Mouse (Mus musculus) spleen, adult 2 months (tissue): ENCODE measurements around the gene Adgrl3. TPM values are rescaled to one million over a fixed set of nuclear protein-coding genes. Genes with fewer than 3 reads are reported as not detected.

Source experiments
- DNase-seq, 2 experiments: peaks; one replicate each; pipeline versions ENCODE4 v3.0.0 to v3.0.0-alpha.2; 2012 to 2021; ENCODE audit warnings: low spot score in 2 of 2, low read depth in 1 of 2
- H3K27ac ChIP-seq: fragments of 200-500 bp; 2 replicates; pipeline ENCODE4 v1.5.1; 2012; ENCODE audit warnings: low read length, inconsistent platforms; ENCODE audit not compliant: insufficient read depth
- H3K27me3 ChIP-seq: fragments of 200-500 bp; 2 replicates; pipeline ENCODE4 v1.6.1; 2012; ENCODE audit warnings: mild to moderate bottlenecking, moderate library complexity, low read length, inconsistent platforms; ENCODE audit not compliant: control insufficient read depth, insufficient read depth
- H3K36me3 ChIP-seq: fragments of 200-500 bp; 2 replicates; pipeline ENCODE4 v1.6.1; 2012; ENCODE audit warnings: mild to moderate bottlenecking, low read length, inconsistent platforms; ENCODE audit not compliant: control insufficient read depth, insufficient read depth
- H3K4me1 ChIP-seq: fragments of 200-500 bp; 2 replicates; pipeline ENCODE4 v1.6.1; 2011; ENCODE audit warnings: inconsistent platforms; ENCODE audit not compliant: control insufficient read depth, insufficient read depth, insufficient read length
- H3K4me3 ChIP-seq: fragments of 200-500 bp; 2 replicates; pipeline ENCODE4 v1.5.1; 2011; ENCODE audit warnings: mild to moderate bottlenecking, inconsistent platforms; ENCODE audit not compliant: insufficient read depth, insufficient read length; ENCODE audit errors: extremely low read depth
- CTCF ChIP-seq: fragments of 200-500 bp; IDR thresholded peaks from 2 replicates; pipeline ENCODE4 v1.5.1; 2011; ENCODE audit warnings: mild to moderate bottlenecking, inconsistent platforms; ENCODE audit not compliant: insufficient read depth, insufficient read length, insufficient replicate concordance; ENCODE audit errors: extremely low read depth
- POLR2A ChIP-seq: fragments of 200-500 bp; IDR thresholded peaks from 2 replicates; pipeline ENCODE4 v1.6.1; 2011; ENCODE audit warnings: low read depth, low read length, inconsistent platforms
- WGBS: fragments of 180-500 bp; shearing (Covaris S2); methylation state at CpG from one replicate; pipeline ENCODE4 v1.1.7; 2018; 5-methylcytosine and 5-hydroxymethylcytosine counted together
- polyA plus RNA-seq: library from polyadenylated mRNA; depleted of rRNA; stranded (reverse); fragments of >200 nt; gene quantifications from 2 replicates; pipeline ENCODE4 v1.2.3, GENCODE M21; 2012

Adgrl3 gene
- polyA plus RNA-seq, 1 experiment: 2.5 TPM

- Histone ChIP-seq H3K27me3 (no peaks in the 10 kb centered on the region), H3K4me1 (no peaks in the 10 kb centered on the region), H3K4me3 (no peak overlapping the region), H3K36me3 (no peaks in the 10 kb centered on the region), H3K27ac (no peak overlapping the region)
- no peak for TF ChIP-seq CTCF
- TF ChIP-seq POLR2A: no peak
- no peak for DNase-seq
- 69% methylated on average over 4 of the region's 4 CpGs for WGBS
Observed at GRCm38 (mm10) chr5:81068839-81069238, 48.9 kb downstream of the Adgrl3 start.

GRCm38 (mm10) chr5:81072888-81073287 is 53.0 kb downstream of the Adgrl3 start:
- Histone ChIP-seq H3K4me1 (no peaks in the 10 kb centered on the region), H3K4me3 (no peak overlapping the region), H3K27ac (no peak overlapping the region), H3K27me3 (no peaks in the 10 kb centered on the region), H3K36me3 (no peaks in the 10 kb centered on the region)
- DNase-seq: no peak
- no peak for TF ChIP-seq CTCF
- TF ChIP-seq POLR2A: no peak
- 72% methylated on average over 5 of the region's 5 CpGs for WGBS

- DNase-seq: no peak
- H3K36me3 ChIP-seq: no peaks in the 10 kb centered on the region
- H3K4me1 ChIP-seq: no peaks in the 10 kb centered on the region
- no peaks in the 10 kb centered on the region for H3K27me3 ChIP-seq
- WGBS: 93% methylated on average over 1 of the region's 1 CpGs
- H3K27ac ChIP-seq: no peak overlapping the region
- no peak overlapping the region for H3K4me3 ChIP-seq
- no peak for TF ChIP-seq CTCF
- no peak for TF ChIP-seq POLR2A
Observed at GRCm38 (mm10) chr5:81073875-81074274, 53.9 kb downstream of the Adgrl3 start.

- Histone ChIP-seq H3K27me3 (no peaks in the 10 kb centered on the region), H3K27ac (no peak overlapping the region), H3K36me3 (no peaks in the 10 kb centered on the region), H3K4me3 (no peak overlapping the region), H3K4me1 (no peaks in the 10 kb centered on the region)
- no peak for DNase-seq
- 35% methylated on average over 5 of the region's 5 CpGs for WGBS
- no peak for TF ChIP-seq POLR2A
- no peak for TF ChIP-seq CTCF
Observed at GRCm38 (mm10) chr5:81076377-81076776, 56.4 kb downstream of the Adgrl3 start.

GRCm38 (mm10) chr5:81077031-81077430 is 57.1 kb downstream of the Adgrl3 start:
- H3K4me1 ChIP-seq: no peaks in the 10 kb centered on the region
- WGBS: 71% methylated on average over 7 of the region's 7 CpGs
- H3K36me3 ChIP-seq: no peaks in the 10 kb centered on the region
- no peak for DNase-seq
- no peak overlapping the region for H3K4me3 ChIP-seq
- TF ChIP-seq POLR2A (no peak), CTCF (no peak)
- no peaks in the 10 kb centered on the region for H3K27me3 ChIP-seq
- no peak overlapping the region for H3K27ac ChIP-seq

GRCm38 (mm10) chr5:81077990-81078389 is 58.1 kb downstream of the Adgrl3 start:
- Histone ChIP-seq H3K27ac (no peak overlapping the region), H3K36me3 (no peaks in the 10 kb centered on the region), H3K4me3 (no peak overlapping the region), H3K27me3 (no peaks in the 10 kb centered on the region), H3K4me1 (no peaks in the 10 kb centered on the region)
- TF ChIP-seq CTCF (no peak), POLR2A (no peak)
- WGBS: 74% methylated on average over 1 of the region's 1 CpGs
- no peak for DNase-seq

GRCm38 (mm10) chr5:81083698-81084360 is 63.9 kb downstream of the Adgrl3 start:
- DNase-seq: no peak
- no peaks in the 10 kb centered on the region for H3K27me3 ChIP-seq
- no peak overlapping the region for H3K4me3 ChIP-seq
- 87% methylated on average over 5 of the region's 5 CpGs for WGBS
- H3K27ac ChIP-seq: no peak overlapping the region
- no peaks in the 10 kb centered on the region for H3K36me3 ChIP-seq
- TF ChIP-seq CTCF: no peak
- no peak for TF ChIP-seq POLR2A
- no peaks in the 10 kb centered on the region for H3K4me1 ChIP-seq
